Mouse (Mus musculus): ENCODE data around the gene Capn8. TPM values are rescaled to one million over a fixed set of nuclear protein-coding genes. Genes with fewer than 3 reads are reported as not detected.

Capn8 gene
- total RNA-seq (2014; fragmentation: Nextera tagmentation) (not detected in 2 replicates), total RNA-seq (2017) (not detected in 2 replicates), polyA plus RNA-seq (2012) (not detected in 2 replicates)

DNA sequence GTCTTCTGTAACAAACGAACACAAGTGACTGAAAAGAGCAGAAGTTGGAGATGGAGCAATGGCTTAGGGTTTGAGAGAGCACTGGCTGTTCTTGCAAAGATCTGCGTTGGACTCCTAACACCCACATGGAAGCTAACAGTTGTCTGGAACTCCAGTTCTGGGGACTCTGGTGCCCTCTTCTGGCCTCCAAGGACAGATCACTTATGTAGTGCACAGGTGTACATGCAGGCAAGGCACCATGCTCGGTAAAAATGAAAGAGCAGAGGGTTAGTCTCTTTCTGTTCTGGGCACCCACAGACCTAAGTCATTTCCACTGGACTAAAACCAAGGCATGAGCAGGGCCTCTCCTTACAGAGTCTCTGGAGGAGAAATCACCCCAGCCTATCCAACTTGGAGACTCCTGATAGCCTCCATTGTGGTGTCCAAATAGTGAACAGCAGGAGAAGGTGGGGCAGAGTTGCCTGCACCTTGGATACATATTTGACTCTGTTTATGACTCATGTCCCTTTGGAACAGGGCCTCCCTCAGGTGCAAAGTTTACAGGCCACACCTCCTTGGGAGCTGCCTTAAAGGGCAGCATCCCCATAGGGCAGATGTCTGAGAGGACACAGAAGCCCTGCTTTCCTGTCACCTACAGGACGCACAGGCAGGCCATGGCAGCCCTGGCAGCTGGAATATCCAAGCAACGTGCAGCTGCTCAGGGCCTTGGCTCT, at the start of gene Capn8:
Gene Capn8, plus strand, starts transcription at position 600 of the 713 bp plus-strand sequence.
- Histone ChIP-seq H3K9me3 (replicated peaks) (peaks cover 51% of the 10 kb centered on the region), H3K4me1 (ENCODE audit: insufficient read depth, low read depth, low read length) (no peaks in the 10 kb centered on the region), H3K27me3 (ENCODE audit: insufficient read depth, low read length) (no peaks in the 10 kb centered on the region), H3K4me3 (ENCODE audit: low read depth, low read length) (no peak within 1 kb of the TSS), H3K36me3 (replicated peaks) (no peaks in the 10 kb centered on the region)
- TF ChIP-seq GATA1 (IDR thresholded peaks at IDR 0.05; ENCODE audit: borderline replicate concordance, low read length) = no peak
- no peak for ATAC-seq (ENCODE audit: extremely low read depth, insufficient number of reproducible peaks, low FRiP score, poor library complexity, severe bottlenecking)
- DNase-seq (ENCODE audit: low spot score) = no peak

DNA sequence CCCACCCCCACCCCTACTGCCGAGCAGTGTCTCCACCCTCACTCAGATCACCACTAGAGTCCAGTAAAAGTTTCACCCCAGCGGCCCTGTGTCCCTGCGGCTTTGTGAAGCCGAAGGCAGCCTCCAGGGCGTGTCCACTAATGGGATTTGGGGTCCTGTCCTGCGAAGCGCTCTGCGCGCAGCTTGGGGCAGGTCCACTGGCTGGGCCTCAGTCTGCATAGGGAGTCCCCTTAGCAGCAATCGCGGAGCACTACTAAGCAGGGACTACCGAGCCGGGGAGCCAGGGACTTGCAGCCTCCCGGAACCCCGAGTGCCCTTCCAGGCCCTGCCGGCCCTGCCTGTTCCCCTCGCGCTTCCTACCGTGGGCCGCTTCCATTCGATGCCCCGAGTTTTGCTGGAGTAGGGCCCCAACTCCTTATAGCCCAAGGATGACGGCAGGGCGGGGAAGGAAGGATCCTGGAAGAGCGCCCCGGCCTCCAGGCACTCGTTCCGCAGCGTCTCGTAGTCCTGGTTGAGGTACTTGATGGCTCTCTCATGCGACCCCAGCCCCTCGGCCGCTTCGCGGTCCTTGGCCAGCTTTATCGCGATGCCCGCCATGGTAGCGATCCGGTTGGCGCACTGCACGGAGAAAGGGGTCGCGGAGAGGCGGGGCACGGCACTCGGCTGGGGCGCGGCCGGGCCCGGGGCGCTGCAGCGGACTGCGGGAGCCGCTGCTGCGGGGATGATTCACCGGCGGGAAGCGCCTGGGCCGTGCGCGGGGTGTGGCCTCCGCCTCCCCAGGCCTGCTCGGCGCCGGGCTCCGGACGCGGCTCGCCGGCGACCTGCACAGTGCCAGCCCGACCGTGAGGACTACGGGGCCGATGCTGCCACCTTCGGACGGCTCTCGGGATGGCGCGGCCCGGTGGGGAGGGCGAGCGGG, 47.8 kb upstream of the Capn8 start, which contains the start of gene Capn2:
Gene Capn2, minus strand, starts transcription at position 851 of the 919 bp plus-strand sequence.
- ATAC-seq (ENCODE audit: extremely low read depth, insufficient number of reproducible peaks, low FRiP score, poor library complexity, severe bottlenecking) (no peak), DNase-seq (ENCODE audit: low spot score) (no peak)
- H3K4me3 ChIP-seq (ENCODE audit: low read depth, low read length) = no peak within 1 kb of the TSS; the same call in 1 of the 2 replicates
- H3K27me3 ChIP-seq (ENCODE audit: insufficient read depth, low read length) = no peaks in the 10 kb centered on the region
- TF ChIP-seq POLR2AphosphoS5 (IDR thresholded peaks at IDR 0.05; ENCODE audit: insufficient replicate concordance, low read depth, low read length) (no peak), GATA2 (IDR thresholded peaks at IDR 0.05; ENCODE audit: borderline replicate concordance, low read depth, low read length) (no peak), GATA1 (IDR thresholded peaks at IDR 0.05; ENCODE audit: borderline replicate concordance, low read length) (no peak), TAL1 (conservative IDR thresholded peaks at IDR 0.05; ENCODE audit: low read depth, low read length) (no peak), CTCF (IDR thresholded peaks at IDR 0.05; ENCODE audit: low read depth, low read length) (no peak)
- H3K4me1 ChIP-seq (ENCODE audit: insufficient read depth, low read depth, low read length) = no peaks in the 10 kb centered on the region
- peaks cover 14% of the 10 kb centered on the region for H3K9me3 ChIP-seq (replicated peaks)
- H3K36me3 ChIP-seq (replicated peaks) = no peaks in the 10 kb centered on the region

DNA sequence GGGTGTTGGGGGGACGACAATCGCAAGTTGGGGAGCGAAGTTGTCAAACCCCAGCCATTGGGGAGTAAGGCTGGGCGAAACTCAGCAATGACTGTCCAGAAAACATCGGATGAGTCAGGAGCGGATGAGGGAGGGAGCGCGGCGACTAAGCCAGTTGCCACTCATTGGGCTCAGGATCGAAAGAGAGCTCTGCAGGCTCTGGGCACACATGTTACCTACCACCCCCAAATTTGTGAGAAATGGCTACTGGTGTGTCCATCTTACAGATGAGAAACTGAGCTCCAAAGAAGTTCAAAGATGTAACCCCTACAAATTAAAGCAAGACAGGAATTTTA, 47.2 kb upstream of the Capn8 start:
- H3K4me1 ChIP-seq (ENCODE audit: insufficient read depth, low read depth, low read length) = no peaks in the 10 kb centered on the region

DNA sequence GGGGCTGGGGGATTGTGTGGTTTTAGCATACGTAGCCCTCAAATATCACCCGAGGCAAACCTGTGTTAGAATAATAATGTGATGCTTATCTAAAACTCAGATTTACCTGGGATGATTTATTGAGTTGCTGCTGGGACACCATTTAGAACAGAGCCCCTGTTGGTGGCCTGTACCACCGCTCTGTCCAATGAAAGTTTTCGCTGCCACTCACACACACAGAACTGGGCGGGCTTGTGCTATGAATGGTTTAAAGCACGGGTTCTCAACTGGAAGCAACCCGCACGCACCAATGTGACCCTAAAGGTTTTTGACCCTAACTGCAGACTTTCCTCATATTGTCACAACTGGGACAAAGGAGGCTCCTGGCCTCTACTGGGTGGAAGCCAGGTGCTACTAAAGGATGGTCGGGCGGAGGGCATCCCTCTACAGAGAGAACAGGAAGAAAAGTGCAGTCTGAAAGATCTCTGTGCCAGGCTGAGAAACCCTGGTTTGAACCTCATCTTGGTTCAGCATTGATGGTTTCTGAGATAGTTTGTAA, 46.6 kb upstream of the Capn8 start:
- Histone ChIP-seq H3K4me1 (ENCODE audit: insufficient read depth, low read depth, low read length) (no peaks in the 10 kb centered on the region), H3K9me3 (replicated peaks) (peaks cover 14% of the 10 kb centered on the region), H3K27me3 (ENCODE audit: insufficient read depth, low read length) (no peaks in the 10 kb centered on the region), H3K4me3 (ENCODE audit: low read depth, low read length) (no peak overlapping the region), H3K36me3 (replicated peaks) (no peaks in the 10 kb centered on the region)
- DNase-seq (ENCODE audit: low spot score) (no peak), ATAC-seq (ENCODE audit: extremely low read depth, insufficient number of reproducible peaks, low FRiP score, poor library complexity, severe bottlenecking) (no peak)
- TF ChIP-seq CTCF (IDR thresholded peaks at IDR 0.05; ENCODE audit: low read depth, low read length) (no peak), POLR2AphosphoS5 (IDR thresholded peaks at IDR 0.05; ENCODE audit: insufficient replicate concordance, low read depth, low read length) (no peak), GATA1 (IDR thresholded peaks at IDR 0.05; ENCODE audit: borderline replicate concordance, low read length) (no peak), GATA2 (IDR thresholded peaks at IDR 0.05; ENCODE audit: borderline replicate concordance, low read depth, low read length) (no peak), TAL1 (conservative IDR thresholded peaks at IDR 0.05; ENCODE audit: low read depth, low read length) (no peak)

More for the DNA sequence above, 47.2 kb upstream of the Capn8 start:
- H3K9me3 ChIP-seq (replicated peaks) = peaks cover 14% of the 10 kb centered on the region
- no peaks in the 10 kb centered on the region for H3K36me3 ChIP-seq (replicated peaks)
- no peaks in the 10 kb centered on the region for H3K27me3 ChIP-seq (ENCODE audit: insufficient read depth, low read length)
- DNase-seq (ENCODE audit: low spot score) (no peak), ATAC-seq (ENCODE audit: extremely low read depth, insufficient number of reproducible peaks, low FRiP score, poor library complexity, severe bottlenecking) (no peak)
- TF ChIP-seq GATA1 (IDR thresholded peaks at IDR 0.05; ENCODE audit: borderline replicate concordance, low read length) (no peak), CTCF (IDR thresholded peaks at IDR 0.05; ENCODE audit: low read depth, low read length) (no peak), TAL1 (conservative IDR thresholded peaks at IDR 0.05; ENCODE audit: low read depth, low read length) (no peak), POLR2AphosphoS5 (IDR thresholded peaks at IDR 0.05; ENCODE audit: insufficient replicate concordance, low read depth, low read length) (no peak), GATA2 (IDR thresholded peaks at IDR 0.05; ENCODE audit: borderline replicate concordance, low read depth, low read length) (no peak)
- no peak overlapping the region for H3K4me3 ChIP-seq (ENCODE audit: low read depth, low read length)

DNA sequence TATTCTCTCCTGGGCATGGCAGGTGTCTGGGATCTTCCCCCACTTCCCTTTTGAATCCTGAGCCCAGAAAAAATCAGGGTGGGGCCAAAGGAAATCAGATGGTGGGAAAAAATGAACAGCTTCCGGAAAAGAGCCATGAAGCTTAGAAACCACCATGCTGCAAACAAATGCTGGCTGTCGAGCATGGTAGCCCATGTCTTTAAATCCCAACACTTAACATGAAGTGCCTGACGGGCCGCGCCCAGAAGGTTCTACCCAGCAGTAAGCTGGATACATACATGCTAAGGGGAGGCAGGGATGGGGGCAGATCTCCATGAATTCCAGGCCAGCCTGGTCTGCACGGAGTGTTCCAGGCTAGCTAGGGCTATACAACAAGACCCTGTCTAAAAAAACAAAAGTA, 46.0 kb upstream of the Capn8 start:
- DNase-seq (ENCODE audit: low spot score) (no peak), ATAC-seq (ENCODE audit: extremely low read depth, insufficient number of reproducible peaks, low FRiP score, poor library complexity, severe bottlenecking) (no peak)
- H3K4me1 ChIP-seq (ENCODE audit: insufficient read depth, low read depth, low read length) = no peaks in the 10 kb centered on the region
- H3K9me3 ChIP-seq (replicated peaks) = peaks cover 12% of the 10 kb centered on the region
- H3K27me3 ChIP-seq (ENCODE audit: insufficient read depth, low read length) = no peaks in the 10 kb centered on the region
- TF ChIP-seq GATA1 (IDR thresholded peaks at IDR 0.05; ENCODE audit: borderline replicate concordance, low read length) = no peak
- no peak for TF ChIP-seq CTCF (IDR thresholded peaks at IDR 0.05; ENCODE audit: low read depth, low read length)
- no peak for TF ChIP-seq GATA2 (IDR thresholded peaks at IDR 0.05; ENCODE audit: borderline replicate concordance, low read depth, low read length)
- no peak overlapping the region for H3K4me3 ChIP-seq (ENCODE audit: low read depth, low read length)
- H3K36me3 ChIP-seq (replicated peaks) = no peaks in the 10 kb centered on the region

DNA sequence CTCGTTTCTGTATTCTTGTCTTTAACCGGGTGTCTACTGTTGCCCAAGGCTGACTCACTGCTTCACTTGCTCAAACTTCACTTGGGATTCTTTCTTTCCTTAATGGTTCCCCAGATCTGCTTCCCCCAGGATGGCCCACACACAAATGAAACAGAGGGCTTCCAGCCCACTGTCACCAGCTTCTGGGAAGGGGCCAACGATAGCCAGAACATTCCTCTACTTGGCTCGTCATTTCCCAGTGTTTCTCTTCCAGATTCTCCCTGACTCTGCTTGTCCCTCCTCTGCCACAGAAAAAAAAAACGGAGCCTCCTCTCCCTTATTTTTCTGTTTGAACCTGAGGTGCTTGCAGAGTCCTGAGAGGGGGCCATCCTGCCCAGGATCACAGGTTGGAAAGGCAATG, 45.5 kb upstream of the Capn8 start:
- no peak overlapping the region for H3K4me3 ChIP-seq (ENCODE audit: low read depth, low read length)
- H3K36me3 ChIP-seq (replicated peaks) = no peaks in the 10 kb centered on the region
- TF ChIP-seq TAL1 (conservative IDR thresholded peaks at IDR 0.05; ENCODE audit: low read depth, low read length) (no peak), GATA2 (IDR thresholded peaks at IDR 0.05; ENCODE audit: borderline replicate concordance, low read depth, low read length) (no peak), GATA1 (IDR thresholded peaks at IDR 0.05; ENCODE audit: borderline replicate concordance, low read length) (no peak), CTCF (IDR thresholded peaks at IDR 0.05; ENCODE audit: low read depth, low read length) (no peak), POLR2AphosphoS5 (IDR thresholded peaks at IDR 0.05; ENCODE audit: insufficient replicate concordance, low read depth, low read length) (no peak)
- no peaks in the 10 kb centered on the region for H3K4me1 ChIP-seq (ENCODE audit: insufficient read depth, low read depth, low read length)
- no peaks in the 10 kb centered on the region for H3K27me3 ChIP-seq (ENCODE audit: insufficient read depth, low read length)
- ATAC-seq (ENCODE audit: extremely low read depth, insufficient number of reproducible peaks, low FRiP score, poor library complexity, severe bottlenecking) (no peak), DNase-seq (ENCODE audit: low spot score) (no peak)
- peaks cover 12% of the 10 kb centered on the region for H3K9me3 ChIP-seq (replicated peaks)
